Mouse (Mus musculus): ENCODE results near the gene Gm48552. TPM values are rescaled to one million over a fixed set of nuclear protein-coding genes. Genes with fewer than 3 reads are reported as not detected.

The Gm48552 gene
- polyA plus RNA-seq, 1 experiment from 2014 or later: 1.2 TPM

- H3K9me3 ChIP-seq: no peaks in the 10 kb centered on the region
- H3K9ac ChIP-seq (replicated peaks): peak overlapping the region; percentile 60
- H3K4me1 ChIP-seq (replicated peaks): peaks cover 56% of the 10 kb centered on the region
- 6% methylated on average over 28 of the region's 28 CpGs for WGBS
- peaks cover 25% of the 10 kb centered on the region for H3K27me3 ChIP-seq
- peak overlapping the region; percentile 56 for H3K4me2 ChIP-seq (replicated peaks)
- no peak overlapping the region for H3K27ac ChIP-seq
- peak overlapping the region; percentile 36 for H3K4me3 ChIP-seq (replicated peaks)
- H3K36me3 ChIP-seq: peaks cover 53% of the 10 kb centered on the region
- ATAC-seq: peak; percentile 2
Observed at GRCm38 (mm10) chr10:81364666-81365065, 24.1 kb upstream of the Gm48552 start.

GRCm38 (mm10) chr10:81365073-81365472 is 23.7 kb upstream of the Gm48552 start:
- Histone ChIP-seq H3K4me3 (replicated peaks) (no peak overlapping the region), H3K4me2 (replicated peaks) (peak overlapping the region; percentile 56), H3K27me3 (peaks cover 25% of the 10 kb centered on the region), H3K9ac (replicated peaks) (no peak overlapping the region), H3K9me3 (no peaks in the 10 kb centered on the region), H3K27ac (no peak overlapping the region), H3K36me3 (peaks cover 57% of the 10 kb centered on the region), H3K4me1 (replicated peaks) (peaks cover 56% of the 10 kb centered on the region)
- WGBS: 29% methylated on average over 4 of the region's 4 CpGs
- peak; percentile 32 for ATAC-seq

GRCm38 (mm10) chr10:81365672-81366476 is 22.9 kb upstream of the Gm48552 start, which contains the start of gene 4930404N11Rik:
Gene 4930404N11Rik, minus strand, starts transcription at chr10:81365816.
- H3K9ac ChIP-seq (replicated peaks): peak within 1 kb of the TSS; percentile 60
- peak; percentile 25; the same call in 1 of the 2 replicates for ATAC-seq
- 16% methylated on average over 12 of the region's 12 CpGs for WGBS
- H3K27me3 ChIP-seq: peaks cover 25% of the 10 kb centered on the region
- H3K9me3 ChIP-seq: no peaks in the 10 kb centered on the region
- H3K4me2 ChIP-seq (replicated peaks): peak within 1 kb of the TSS; percentile 56
- H3K4me3 ChIP-seq (replicated peaks): peak within 1 kb of the TSS; percentile 36
- peaks cover 50% of the 10 kb centered on the region for H3K4me1 ChIP-seq (replicated peaks)
- H3K27ac ChIP-seq: 0 out of 2 replicates have a peak within 1 kb of the TSS, but pooled peaks have one; percentile 5
- H3K36me3 ChIP-seq: peaks cover 65% of the 10 kb centered on the region

- H3K4me2 ChIP-seq (replicated peaks): no peak overlapping the region
- no peak overlapping the region for H3K9ac ChIP-seq (replicated peaks)
- H3K9me3 ChIP-seq: no peaks in the 10 kb centered on the region
- peaks cover 67% of the 10 kb centered on the region for H3K36me3 ChIP-seq
- peaks cover 45% of the 10 kb centered on the region for H3K4me1 ChIP-seq (replicated peaks)
- H3K27me3 ChIP-seq: peaks cover 25% of the 10 kb centered on the region
- H3K27ac ChIP-seq: 0 out of 2 replicates have a peak overlapping the region, but pooled peaks have one; percentile 5
- no peak overlapping the region for H3K4me3 ChIP-seq (replicated peaks)
- 67% methylated on average over 6 of the region's 6 CpGs for WGBS
- ATAC-seq: no peak
Observed at GRCm38 (mm10) chr10:81366477-81367206, 22.2 kb upstream of the Gm48552 start.

GRCm38 (mm10) chr10:81367207-81367495 is 21.7 kb upstream of the Gm48552 start:
- Histone ChIP-seq H3K27me3 (peaks cover 25% of the 10 kb centered on the region), H3K9me3 (no peaks in the 10 kb centered on the region), H3K4me3 (replicated peaks) (no peak overlapping the region), H3K27ac (no peak overlapping the region), H3K9ac (replicated peaks) (no peak overlapping the region), H3K36me3 (peaks cover 69% of the 10 kb centered on the region), H3K4me2 (replicated peaks) (no peak overlapping the region), H3K4me1 (replicated peaks) (peaks cover 45% of the 10 kb centered on the region)
- 72% methylated on average over 6 of the region's 6 CpGs for WGBS
- no peak for ATAC-seq

GRCm38 (mm10) chr10:81375322-81375721 is 13.5 kb upstream of the Gm48552 start:
- Histone ChIP-seq H3K4me1 (replicated peaks) (peaks cover 37% of the 10 kb centered on the region), H3K9me3 (no peaks in the 10 kb centered on the region), H3K4me2 (replicated peaks) (no peak overlapping the region), H3K27me3 (no peaks in the 10 kb centered on the region), H3K9ac (replicated peaks) (no peak overlapping the region), H3K27ac (no peak overlapping the region), H3K36me3 (peaks cover 50% of the 10 kb centered on the region), H3K4me3 (replicated peaks) (no peak overlapping the region)
- no peak for ATAC-seq
- WGBS: 94% methylated on average over 10 of the region's 10 CpGs

GRCm38 (mm10) chr10:81376561-81377361 is 12.0 kb upstream of the Gm48552 start:
- Histone ChIP-seq H3K9me3 (no peaks in the 10 kb centered on the region), H3K27ac (no peak overlapping the region), H3K36me3 (peaks cover 35% of the 10 kb centered on the region), H3K9ac (replicated peaks) (peak overlapping the region; percentile 93), H3K4me2 (replicated peaks) (peak overlapping the region; percentile 84), H3K4me1 (replicated peaks) (peaks cover 37% of the 10 kb centered on the region), H3K4me3 (replicated peaks) (peak overlapping the region; percentile 79), H3K27me3 (no peaks in the 10 kb centered on the region)
- no peak for ATAC-seq
- 46% methylated on average over 6 of the region's 6 CpGs for WGBS

- no peak overlapping the region for H3K27ac ChIP-seq
- H3K4me3 ChIP-seq (replicated peaks): peak overlapping the region; percentile 79
- H3K4me1 ChIP-seq (replicated peaks): peaks cover 37% of the 10 kb centered on the region
- WGBS: 67% methylated on average over 2 of the region's 2 CpGs
- peaks cover 30% of the 10 kb centered on the region for H3K36me3 ChIP-seq
- H3K27me3 ChIP-seq: no peaks in the 10 kb centered on the region
- H3K9ac ChIP-seq (replicated peaks): peak overlapping the region; percentile 93
- ATAC-seq: no peak
- no peaks in the 10 kb centered on the region for H3K9me3 ChIP-seq
- H3K4me2 ChIP-seq (replicated peaks): peak overlapping the region; percentile 84
Observed at GRCm38 (mm10) chr10:81377362-81377664, 11.5 kb upstream of the Gm48552 start.

GRCm38 (mm10) chr10:81377793-81378552 is 10.8 kb upstream of the Gm48552 start, which contains the start of gene Fzr1:
Gene Fzr1, minus strand, starts transcription at chr10:81378516.
- Histone ChIP-seq H3K4me1 (replicated peaks) (peaks cover 37% of the 10 kb centered on the region), H3K4me2 (replicated peaks) (peak within 1 kb of the TSS; percentile 84), H3K9ac (replicated peaks) (peak within 1 kb of the TSS; percentile 93), H3K27me3 (no peaks in the 10 kb centered on the region), H3K36me3 (peaks cover 27% of the 10 kb centered on the region), H3K9me3 (no peaks in the 10 kb centered on the region), H3K27ac (peak within 1 kb of the TSS; percentile 84), H3K4me3 (replicated peaks) (peak within 1 kb of the TSS; percentile 79)
- WGBS: 1% methylated on average over 59 of the region's 59 CpGs
- peak; percentile 71 for ATAC-seq

- peak overlapping the region; percentile 60 for H3K9ac ChIP-seq (replicated peaks)
- peaks cover 20% of the 10 kb centered on the region for H3K36me3 ChIP-seq
- H3K27ac ChIP-seq: peak overlapping the region; percentile 84
- ATAC-seq: peak; percentile 95
- H3K9me3 ChIP-seq: no peaks in the 10 kb centered on the region
- H3K4me1 ChIP-seq (replicated peaks): peaks cover 33% of the 10 kb centered on the region
- under 1% methylated on average over 46 of the region's 46 CpGs for WGBS
- H3K4me2 ChIP-seq (replicated peaks): peak overlapping the region; percentile 84
- H3K27me3 ChIP-seq: no peaks in the 10 kb centered on the region
- H3K4me3 ChIP-seq (replicated peaks): peak overlapping the region; percentile 79
Observed at GRCm38 (mm10) chr10:81378553-81379182, 10.1 kb upstream of the Gm48552 start.

GRCm38 (mm10) chr10:81379183-81379553 is 9.6 kb upstream of the Gm48552 start:
- Histone ChIP-seq H3K4me2 (replicated peaks) (peak overlapping the region; percentile 84), H3K9me3 (no peaks in the 10 kb centered on the region), H3K4me1 (replicated peaks) (peaks cover 32% of the 10 kb centered on the region), H3K4me3 (replicated peaks) (peak overlapping the region; percentile 79), H3K27me3 (no peaks in the 10 kb centered on the region), H3K9ac (replicated peaks) (peak overlapping the region; percentile 60), H3K27ac (peak overlapping the region; percentile 84), H3K36me3 (peaks cover 15% of the 10 kb centered on the region)
- WGBS: 60% methylated on average over 3 of the region's 3 CpGs
- ATAC-seq: no peak; the same call in 1 of the 2 replicates
